Mouse (Mus musculus) embryonic facial prominence, embryonic 15.5 days (tissue): ENCODE measurements at regions not wholly inside any gene's neighbourhood (a gene's known extent, or its start where the extent isn't known, plus 50 kb on each side); places are given as distances from the start of the nearest gene placed in this dataset.

Experiments used
- ATAC-seq: fragments of 200-750 bp; cut with Nextera tagmentation; 2 replicates; pipeline ENCODE4 v1.8.0; 2017; ENCODE audit warnings: low read depth, moderate TSS enrichment; ENCODE audit not compliant: insufficient number of reproducible peaks, low FRiP score, low TSS enrichment
- H3K27ac ChIP-seq: fragments of 300-500 bp; sonication (generic); replicated peaks from 2 replicates; pipeline ENCODE4 v1.5.1; 2015; ENCODE audit warnings: mild to moderate bottlenecking, inconsistent platforms
- H3K27me3 ChIP-seq: fragments of 300-500 bp; sonication (generic); 2 replicates; pipeline ENCODE4 v1.6.1; 2015; ENCODE audit warnings: inconsistent platforms
- H3K36me3 ChIP-seq: fragments of 300-500 bp; sonication (generic); 2 replicates; pipeline ENCODE4 v1.6.1; 2015; ENCODE audit warnings: mild to moderate bottlenecking, inconsistent platforms
- H3K4me1 ChIP-seq: fragments of 300-500 bp; sonication (generic); 2 replicates; pipeline ENCODE4 v1.6.1; 2015; ENCODE audit warnings: inconsistent platforms
- H3K4me2 ChIP-seq: fragments of 300-500 bp; sonication (generic); replicated peaks from 2 replicates; pipeline ENCODE4 v1.6.1; 2015; ENCODE audit warnings: mild to moderate bottlenecking, inconsistent platforms
- H3K4me3 ChIP-seq: fragments of 300-500 bp; sonication (generic); replicated peaks from 2 replicates; pipeline ENCODE4 v1.5.1; 2015; ENCODE audit warnings: mild to moderate bottlenecking, inconsistent platforms
- H3K9ac ChIP-seq: fragments of 300-500 bp; sonication (generic); 2 replicates; pipeline ENCODE4 v1.6.1; 2015; ENCODE audit warnings: inconsistent platforms
- H3K9me3 ChIP-seq: fragments of 300-500 bp; sonication (generic); replicated peaks from 2 replicates; pipeline ENCODE4 v1.6.1; 2016; ENCODE audit warnings: inconsistent platforms
- WGBS: fragments of 180-500 bp; shearing (Covaris S2); methylation state at CpG from one replicate; pipeline ENCODE4 v1.1.7; 2015; 5-methylcytosine and 5-hydroxymethylcytosine counted together

DNA sequence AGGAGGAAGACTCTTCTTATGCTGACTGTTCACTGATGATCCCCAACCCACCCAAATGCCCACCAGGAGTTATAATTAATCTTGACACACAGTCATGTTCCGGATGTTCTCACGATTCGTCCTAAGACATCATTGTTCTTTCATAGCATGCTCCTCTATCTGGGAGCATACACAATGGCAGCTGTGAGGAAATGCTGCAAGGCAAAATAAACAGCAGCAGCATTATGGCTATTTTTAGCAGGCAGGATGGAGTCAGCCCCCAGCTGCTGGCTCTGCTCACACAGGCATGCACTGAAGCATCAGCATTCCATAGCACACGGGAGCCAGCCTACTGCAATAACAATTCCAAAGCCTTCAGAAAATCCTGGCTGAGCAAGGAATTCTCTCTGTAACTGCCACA is 696.0 kb downstream of the Rps29 start:
- Histone ChIP-seq H3K27ac (no peak overlapping the region), H3K4me2 (no peak overlapping the region)
- peak; percentile 43; the same call in 1 of the 2 replicates for ATAC-seq

GRCm38 (mm10) chr12:68458196-68458595 is 700.8 kb downstream of the Rps29 start:
- Histone ChIP-seq H3K27ac (no peak overlapping the region), H3K4me3 (no peak overlapping the region), H3K36me3 (no peaks in the 10 kb centered on the region), H3K9ac (no peak overlapping the region), H3K4me1 (no peaks in the 10 kb centered on the region), H3K9me3 (no peaks in the 10 kb centered on the region), H3K4me2 (no peak overlapping the region), H3K27me3 (no peaks in the 10 kb centered on the region)
- no peak for ATAC-seq
- 53% methylated on average over 7 of the region's 7 CpGs for WGBS

More for the DNA sequence above, 696.0 kb downstream of the Rps29 start:
- H3K36me3 ChIP-seq: no peaks in the 10 kb centered on the region
- no peak overlapping the region for H3K4me3 ChIP-seq
- H3K9ac ChIP-seq: no peak overlapping the region
- no peaks in the 10 kb centered on the region for H3K4me1 ChIP-seq
- no peaks in the 10 kb centered on the region for H3K9me3 ChIP-seq
- WGBS: 12% methylated on average over 4 of the region's 4 CpGs
- H3K27me3 ChIP-seq: no peaks in the 10 kb centered on the region

DNA sequence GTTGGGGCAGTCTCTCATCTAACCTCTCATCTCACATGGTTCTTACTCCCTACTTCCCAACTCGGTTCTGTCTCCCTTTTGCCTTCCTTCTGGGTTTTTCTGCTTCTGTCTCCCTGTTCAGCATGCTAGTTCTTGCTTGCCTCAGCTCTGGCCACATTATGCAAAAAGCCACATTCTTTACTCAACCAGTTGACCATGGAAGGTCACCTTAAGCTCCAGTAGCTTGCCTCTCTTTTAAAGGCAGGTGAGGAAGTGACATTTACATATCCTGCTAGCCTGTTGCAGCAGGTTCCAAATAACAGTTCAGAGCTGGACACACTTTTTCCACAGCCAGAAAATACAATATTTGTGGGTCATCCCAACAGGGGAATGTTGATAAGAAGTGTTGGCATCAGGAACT is 732.4 kb downstream of the Rps29 start:
- Histone ChIP-seq H3K36me3 (no peaks in the 10 kb centered on the region), H3K27me3 (no peaks in the 10 kb centered on the region), H3K4me1 (no peaks in the 10 kb centered on the region), H3K4me3 (no peak overlapping the region), H3K27ac (no peak overlapping the region), H3K4me2 (no peak overlapping the region), H3K9me3 (no peaks in the 10 kb centered on the region), H3K9ac (no peak overlapping the region)
- no peak for ATAC-seq
- 77% methylated on average over 1 of the region's 1 CpGs for WGBS

- ATAC-seq: no peak
- H3K27ac ChIP-seq: no peak overlapping the region
- no peaks in the 10 kb centered on the region for H3K9me3 ChIP-seq
These were observed 734.0 kb downstream of the Rps29 start for GRCm38 (mm10) chr12:68425006-68425405.

More at GRCm38 (mm10) chr12:68425006-68425405, 734.0 kb downstream of the Rps29 start:
- H3K4me3 ChIP-seq: no peak overlapping the region
- H3K9ac ChIP-seq: no peak overlapping the region
- H3K27me3 ChIP-seq: no peaks in the 10 kb centered on the region
- no peaks in the 10 kb centered on the region for H3K4me1 ChIP-seq
- no peaks in the 10 kb centered on the region for H3K36me3 ChIP-seq
- no peak overlapping the region for H3K4me2 ChIP-seq
